Mouse (Mus musculus) retina, postnatal 7 days (tissue): ENCODE results near the gene Olfr211.
"Not testable (repeated sequence)": the region's sequence is repeated elsewhere in the genome, so short reads cannot be mapped to it uniquely, and the experiment has no call there.

ENCODE experiments used
- DNase-seq: peaks from one replicate; pipeline ENCODE4 v3.0.0-alpha.2; 2012; ENCODE audit warnings: low read depth, low spot score

Olfr211 gene

DNA sequence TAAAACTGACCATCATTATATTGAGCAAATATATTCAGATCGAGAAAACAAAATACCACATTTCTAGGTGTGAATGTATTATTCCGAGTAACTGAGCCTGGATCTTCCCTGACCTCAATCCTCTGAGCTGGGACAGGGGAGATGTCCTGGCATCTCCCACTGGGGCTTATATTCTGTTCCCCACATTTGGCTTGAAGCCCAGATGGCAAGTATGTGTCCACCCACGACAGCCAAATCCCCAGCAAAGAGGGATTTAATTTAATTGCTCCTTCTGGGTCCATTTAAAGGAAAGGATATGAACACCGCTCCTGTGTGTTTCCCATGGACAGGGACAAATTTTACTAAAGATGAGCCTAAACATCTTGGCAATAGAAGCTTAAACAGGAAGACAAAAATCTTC, at the start of gene Olfr211:
Gene Olfr211, plus strand, starts transcription at position 301 of the 400 bp plus-strand sequence.
- DNase-seq: peak; percentile 23

DNA sequence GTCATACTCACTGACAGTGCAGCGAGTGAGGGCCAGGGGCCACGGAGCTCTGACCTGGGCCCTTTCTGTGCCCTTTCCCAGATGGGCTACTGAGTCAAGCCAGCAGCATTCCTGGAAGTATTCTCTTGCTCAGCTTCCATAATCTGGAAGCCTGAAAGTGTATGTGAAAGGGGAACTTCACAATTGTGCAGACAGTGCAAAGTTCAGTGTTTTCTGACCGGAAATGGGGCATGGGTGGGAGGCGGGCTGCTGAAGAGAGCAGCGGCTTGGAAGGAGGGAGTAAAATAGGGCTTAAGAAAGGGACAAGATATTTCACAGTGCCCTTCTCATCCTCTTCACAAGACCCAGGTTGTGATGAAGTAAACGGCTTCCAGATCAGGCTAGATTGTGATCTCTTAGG, 49.4 kb upstream of the Olfr211 start:
- no peak for DNase-seq

DNA sequence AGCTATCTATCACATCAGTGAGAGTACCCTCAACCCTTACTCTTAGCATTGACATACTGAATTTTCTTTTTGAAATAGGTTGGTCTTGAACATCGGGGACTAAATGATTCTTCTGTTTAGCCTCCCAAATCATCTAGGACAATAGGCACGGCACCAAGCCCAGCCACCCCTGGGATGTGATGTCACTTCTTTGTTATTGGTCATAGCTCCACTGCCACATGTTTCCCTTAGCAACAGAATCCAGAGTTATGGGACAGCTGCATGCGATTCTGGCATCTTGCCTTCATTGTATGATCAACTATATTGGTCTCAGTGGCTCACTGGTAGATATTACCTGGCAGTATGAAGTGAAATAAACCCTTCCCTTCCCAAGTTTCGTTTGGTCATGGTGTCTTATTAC, 48.4 kb upstream of the Olfr211 start:
- DNase-seq: no peak

DNA sequence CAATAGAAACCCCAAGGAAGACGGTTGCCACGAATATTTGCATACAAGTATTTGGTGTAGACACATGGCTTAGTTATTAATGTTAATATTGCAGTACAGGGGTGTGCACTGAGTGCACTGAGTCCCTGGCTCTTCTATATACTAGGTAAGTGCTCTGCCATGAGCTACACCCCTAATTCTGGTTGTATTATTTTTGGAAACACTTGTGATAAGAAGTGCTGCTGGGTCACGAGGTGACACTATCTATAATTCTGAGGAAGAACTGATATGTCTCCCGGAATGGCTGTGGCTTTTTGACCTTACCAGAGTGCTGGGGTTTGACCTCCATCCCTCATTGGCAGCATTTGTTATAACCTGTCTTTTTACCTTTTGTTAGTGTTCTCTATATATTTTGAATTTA, 48.0 kb upstream of the Olfr211 start:
- DNase-seq: no peak

DNA sequence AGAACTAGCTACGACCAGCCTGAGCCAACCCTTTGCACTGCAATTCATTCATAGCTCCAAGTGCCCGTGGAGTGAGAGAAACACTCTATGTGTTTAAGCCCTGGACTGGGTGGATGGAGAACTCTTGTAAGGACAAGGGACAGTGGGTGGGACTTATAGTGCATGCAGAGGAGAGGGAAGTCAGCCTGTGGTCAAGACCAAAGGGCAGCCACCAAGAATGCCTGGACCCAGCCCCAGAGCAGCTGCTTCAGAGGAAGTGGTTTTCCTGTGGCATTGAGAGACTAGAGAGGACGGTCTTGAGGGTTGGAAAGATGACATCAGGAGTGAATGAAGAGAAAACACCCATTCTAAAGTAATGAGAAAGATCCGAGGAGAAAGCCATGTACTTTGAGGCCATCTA, 33.1 kb upstream of the Olfr211 start:
- no peak for DNase-seq

DNA sequence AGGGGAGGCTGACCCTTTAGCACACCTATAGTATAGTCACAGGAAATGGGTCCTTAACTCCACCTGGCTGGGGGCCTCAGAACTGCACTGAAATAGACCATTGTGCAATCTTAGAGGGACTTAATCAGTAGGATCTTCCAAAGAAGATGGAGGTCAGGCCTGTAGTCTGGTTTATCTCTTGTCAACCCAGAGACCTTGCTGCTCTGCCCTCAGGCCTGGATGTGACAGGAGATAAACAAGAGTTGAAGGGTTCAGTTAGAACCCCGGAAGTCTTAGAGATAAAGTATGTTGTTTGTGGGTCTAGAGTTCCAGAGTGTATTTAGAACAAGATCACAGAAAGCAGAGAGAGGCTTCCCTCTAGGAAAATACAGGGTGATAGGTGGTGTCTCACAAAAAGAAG, 32.4 kb upstream of the Olfr211 start:
- DNase-seq: no peak

DNA sequence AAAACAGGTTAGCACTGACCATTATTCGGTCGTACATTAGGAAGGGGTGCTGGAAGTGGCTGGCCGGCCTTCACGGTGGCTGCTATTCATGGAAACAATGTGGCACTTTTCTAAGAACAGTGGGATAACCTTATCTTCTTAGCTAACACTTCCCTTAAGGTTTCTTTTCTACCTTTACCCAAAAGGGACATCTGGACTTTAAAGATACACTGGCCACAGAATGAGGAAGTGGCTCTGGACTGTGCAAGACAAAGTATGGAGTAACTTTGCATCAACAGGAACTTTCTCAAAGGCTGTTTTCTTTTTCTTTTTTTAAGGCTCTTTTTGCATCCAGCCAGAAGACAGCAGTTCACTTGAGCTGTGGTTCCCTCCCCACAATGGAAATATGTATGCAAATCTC, 30.2 kb upstream of the Olfr211 start:
- DNase-seq: no peak

DNA sequence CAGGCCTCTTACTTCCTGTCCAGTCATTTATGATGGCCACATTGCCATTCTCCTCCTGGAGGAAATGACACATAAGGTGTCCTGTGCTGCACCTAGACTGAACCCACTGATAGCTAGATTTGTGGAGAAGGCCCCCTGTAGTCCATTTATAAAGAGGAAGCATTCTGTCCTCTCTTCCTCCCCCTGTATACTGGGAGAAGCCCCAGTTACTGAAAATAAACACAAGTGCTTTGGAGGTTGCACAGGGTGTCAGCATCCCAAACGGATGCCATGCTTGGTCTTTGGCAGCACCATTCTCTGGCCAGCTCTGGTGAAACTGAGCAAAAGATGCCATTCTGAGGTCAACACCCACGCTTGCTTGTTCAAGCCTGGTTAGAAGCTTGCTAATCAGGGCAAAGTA, 29.7 kb upstream of the Olfr211 start:
- DNase-seq: no peak

DNA sequence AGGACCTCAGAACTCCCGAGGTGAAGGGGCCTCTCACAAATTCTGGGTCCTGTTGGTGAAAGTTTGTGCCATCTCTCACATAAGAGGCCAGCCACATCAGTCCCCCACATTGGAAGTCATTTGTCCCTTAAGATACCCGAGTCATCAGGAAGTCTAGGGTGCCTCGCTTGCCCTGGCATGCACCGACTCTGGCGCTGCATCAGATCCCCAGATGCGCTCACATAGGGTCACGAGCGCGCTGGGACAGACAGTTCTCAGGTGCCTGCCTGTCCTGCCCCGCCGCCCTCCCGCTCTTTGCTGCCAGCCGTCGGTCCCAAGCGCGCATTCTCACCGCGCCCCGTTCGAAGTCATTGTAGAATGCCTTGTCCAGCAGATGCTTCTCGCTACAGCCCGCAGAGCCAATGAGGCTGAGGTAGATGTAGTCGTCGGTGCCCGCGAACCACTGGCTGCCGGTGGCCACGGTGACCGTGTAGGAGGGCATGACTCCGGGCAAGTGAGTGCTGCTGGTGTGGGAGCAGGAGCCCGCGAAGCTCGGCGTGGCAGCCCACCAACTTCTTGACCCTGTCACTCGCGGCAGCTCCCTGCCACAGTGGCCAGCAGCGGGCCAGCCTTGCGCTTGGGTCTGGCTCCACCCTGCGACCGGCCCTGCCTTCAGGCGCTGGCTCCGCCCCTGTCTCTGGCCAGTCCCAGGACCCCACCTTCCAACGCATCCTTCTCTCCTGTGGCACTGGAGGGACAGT, 28.2 kb upstream of the Olfr211 start, which contains the start of gene Alox5:
Gene Alox5, minus strand, starts transcription at position 635 of the 740 bp plus-strand sequence.
- DNase-seq: no peak

DNA sequence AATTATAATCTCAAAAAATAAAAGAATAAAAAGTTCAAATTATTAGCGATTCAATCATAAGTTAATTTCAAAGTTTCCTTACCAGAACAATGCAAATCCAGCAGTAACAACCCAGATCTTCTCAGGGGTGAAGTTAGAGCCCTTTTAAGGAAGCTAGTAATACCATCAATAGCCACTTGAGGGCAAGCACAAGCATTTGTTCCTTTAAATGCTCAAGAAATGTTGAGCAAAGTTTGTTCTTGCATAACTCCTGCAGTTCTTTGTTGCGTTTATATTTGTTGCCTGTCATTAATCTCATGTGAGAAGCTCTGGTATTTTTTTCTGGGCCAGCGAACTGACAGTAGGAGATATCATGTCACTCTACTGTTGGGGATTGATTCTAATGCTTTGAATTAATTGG, 20.8 kb upstream of the Olfr211 start:
- DNase-seq: no peak

DNA sequence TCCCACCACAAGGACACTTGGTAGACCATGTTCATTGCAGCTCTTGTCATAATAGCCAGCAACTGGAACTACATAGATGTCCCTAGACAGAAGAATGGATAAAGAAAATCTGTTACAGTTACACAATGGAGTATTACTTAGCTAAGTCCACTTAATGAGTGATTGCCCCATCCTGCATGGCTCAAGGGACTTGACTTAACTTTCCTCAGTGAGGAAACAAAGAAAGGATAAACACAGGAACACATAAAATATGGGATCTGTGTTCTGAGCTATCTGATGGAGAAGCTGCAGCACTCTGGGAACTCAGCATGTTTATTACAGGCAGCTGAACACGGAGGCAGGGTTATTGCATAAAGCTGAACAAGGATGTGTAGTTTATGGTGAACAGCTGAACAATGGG, 3.8 kb upstream of the Olfr211 start:
- no peak for DNase-seq

DNA sequence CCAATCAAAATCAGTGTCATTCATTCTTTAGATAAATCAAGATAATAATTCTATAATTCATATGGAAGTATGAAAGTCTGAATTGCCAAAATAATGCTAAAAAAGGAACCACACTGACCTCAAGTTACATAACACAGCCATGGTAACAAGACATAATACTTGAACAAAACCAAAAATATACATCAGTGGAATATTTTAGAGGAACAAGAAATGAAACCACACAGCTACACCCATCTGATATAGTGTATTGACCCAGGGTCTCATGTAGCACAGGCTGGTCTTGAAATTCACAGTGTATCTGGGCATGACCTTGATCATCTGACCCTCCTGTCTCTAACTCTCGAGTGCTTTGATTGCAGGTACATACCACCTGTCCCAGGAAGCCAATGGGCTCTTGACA, 2.1 kb upstream of the Olfr211 start:
- DNase-seq: no peak

DNA sequence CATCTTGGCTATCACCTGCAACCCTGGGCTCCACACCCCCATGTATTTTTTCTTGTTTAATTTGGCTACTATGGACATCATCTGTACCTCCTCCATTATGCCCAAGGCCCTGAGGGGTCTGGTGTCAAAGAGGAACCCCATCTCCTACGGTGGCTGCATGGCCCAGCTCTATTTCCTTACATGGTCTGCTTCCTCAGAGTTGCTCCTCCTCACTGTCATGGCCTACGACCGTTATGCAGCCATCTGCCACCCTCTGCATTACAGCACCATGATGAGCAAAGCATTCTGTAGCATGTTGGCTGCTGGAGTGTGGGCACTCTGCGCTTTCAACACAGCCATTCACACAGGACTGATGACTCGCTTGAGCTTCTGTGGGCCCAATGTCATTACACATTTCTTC, 4.9 kb downstream of the Olfr211 start:
- DNase-seq: no peak

DNA sequence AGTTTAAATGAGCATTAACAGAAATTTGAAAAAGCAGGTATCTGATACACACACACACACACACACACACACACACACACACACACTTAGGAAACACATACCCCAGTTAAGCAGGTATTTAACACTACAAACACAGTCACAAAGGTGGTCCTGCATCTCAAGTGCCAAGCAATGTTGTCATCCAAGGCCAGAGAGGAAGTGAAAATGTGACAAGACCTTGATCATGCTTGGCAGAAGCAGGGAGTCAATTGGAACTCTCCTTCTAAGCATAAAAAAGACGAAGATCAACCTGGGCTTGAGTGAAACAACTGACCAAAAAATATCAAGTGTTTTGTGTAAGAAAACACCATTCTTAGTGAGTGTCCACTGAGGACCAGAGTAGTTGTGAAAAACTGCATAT, 7.1 kb downstream of the Olfr211 start:
- no peak for DNase-seq

DNA sequence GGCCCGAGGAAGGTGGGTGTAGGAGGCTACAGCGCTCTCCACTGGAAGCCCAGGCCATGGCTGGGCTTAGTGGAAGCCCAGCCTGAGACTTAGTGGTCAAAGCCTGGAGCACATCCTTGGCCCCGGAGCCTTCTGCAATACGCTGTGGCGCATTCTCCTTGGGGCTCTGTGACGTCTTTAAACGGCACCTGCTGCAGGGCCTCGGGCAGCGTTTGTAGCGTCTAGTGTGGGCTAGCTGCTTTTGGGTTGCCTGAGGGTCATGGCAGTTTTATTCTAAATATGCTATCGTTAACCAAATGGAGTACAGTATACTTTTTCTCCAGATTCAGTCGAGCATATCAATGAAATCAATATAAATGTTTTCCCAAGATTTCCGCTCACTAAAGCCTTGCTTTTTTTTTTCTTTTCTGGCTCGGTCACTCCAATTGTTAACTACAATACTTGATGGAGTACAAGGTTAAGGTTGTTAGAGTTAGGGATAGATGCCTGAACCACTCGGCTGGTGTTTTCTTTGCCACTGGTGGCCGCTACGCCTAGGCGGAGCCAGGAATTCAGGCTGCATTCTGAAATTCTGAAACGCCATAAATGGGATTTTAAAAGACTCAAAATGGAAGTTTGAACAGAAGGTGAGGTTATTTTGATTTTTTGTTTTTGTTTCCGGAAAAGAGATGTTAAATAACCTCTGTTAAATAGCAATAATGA, 17.6 kb downstream of the Olfr211 start, which contains the start of gene Olfr212:
Gene Olfr212, plus strand, starts transcription at position 215 of the 702 bp plus-strand sequence.
- not testable (repeated sequence) for DNase-seq

DNA sequence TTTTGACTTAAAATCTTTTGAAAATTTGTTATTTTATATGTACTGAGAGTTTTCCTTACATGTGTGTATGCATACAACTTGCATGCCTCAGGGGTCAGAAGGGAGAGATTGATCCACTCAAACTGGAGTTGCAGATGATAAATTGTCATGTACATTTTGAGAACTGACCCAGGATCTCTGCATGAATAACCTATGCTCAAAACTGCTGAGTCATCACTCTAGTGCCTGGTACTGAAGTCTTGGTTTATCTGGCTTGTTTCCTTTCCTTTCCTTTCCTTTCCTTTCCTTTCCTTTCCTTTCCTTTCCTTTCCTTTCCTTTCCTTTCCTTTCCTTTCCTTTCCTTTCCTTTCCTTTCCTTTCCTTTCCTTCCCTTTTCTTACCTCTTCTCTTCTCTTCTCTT, 25.9 kb downstream of the Olfr211 start:
- no peak for DNase-seq

DNA sequence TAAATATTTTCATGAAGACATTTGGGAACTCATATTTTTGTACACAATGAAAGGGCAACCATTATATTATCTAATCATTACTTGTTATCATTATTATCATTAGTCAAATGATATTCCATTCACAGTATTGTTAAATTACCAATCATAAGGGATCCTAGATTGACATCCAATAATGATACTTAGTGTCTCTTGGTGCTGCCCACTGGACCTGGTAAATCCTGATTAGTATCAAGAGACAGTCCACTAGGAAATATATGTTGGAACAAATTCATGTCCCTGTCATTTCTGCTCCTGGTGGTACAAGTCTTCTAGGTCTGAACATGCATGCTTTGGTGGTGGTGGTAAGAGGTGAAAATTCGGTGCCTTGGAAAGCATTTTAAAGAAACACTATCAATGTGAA, 49.3 kb downstream of the Olfr211 start, which contains the start of gene Olfr213:
Gene Olfr213, plus strand, starts transcription at position 301 of the 400 bp plus-strand sequence.
- DNase-seq: no peak

DNA sequence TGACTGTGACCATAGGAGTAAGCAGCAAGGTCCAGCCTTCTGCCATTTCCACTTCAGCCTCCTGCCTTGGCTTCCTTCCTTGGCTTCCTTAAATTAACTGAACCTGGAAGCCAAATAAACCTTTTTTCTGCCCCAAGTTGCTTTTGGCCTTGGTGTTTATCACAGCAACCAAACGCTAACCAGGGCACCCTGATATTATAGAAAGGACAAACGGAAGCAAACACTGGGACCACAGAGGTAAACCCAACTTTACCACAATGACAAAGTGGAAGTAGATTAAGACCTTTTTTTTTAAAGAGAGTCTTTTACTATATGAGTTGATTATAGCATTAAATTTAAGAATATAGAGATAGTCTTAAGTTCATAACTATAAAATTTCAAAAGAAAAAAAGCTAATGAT, 53.6 kb downstream of the Olfr211 start:
- DNase-seq: no peak
